Mouse (Mus musculus) layer of hippocampus, postnatal 10 days (tissue): Measurements from ENCODE around the gene Psmd12. TPM values are rescaled to one million over a fixed set of nuclear protein-coding genes. Genes with fewer than 3 reads are reported as not detected.

Experiments
- total RNA-seq, 2 experiments: library from RNA; stranded (reverse); gene quantifications; 2 replicates each; pipeline ENCODE4 v1.2.3; 2021

The Psmd12 gene
- total RNA-seq, 2 experiments from 2014 or later, result 78.5 to 86.2 TPM

Other genes starting within 250 kb of the Psmd12 start
- 10 to 100 TPM; 60.3 to 65.2 TPM for gene Pitpnc1, start 8.8 kb upstream of the Psmd12 start, total RNA-seq
- gene Helz, start 68.4 kb downstream of the Psmd12 start, total RNA-seq, result 10 to 100 TPM; 34.1 to 37.9 TPM
- gene Cacng1, start 237.0 kb downstream of the Psmd12 start, total RNA-seq, result under 1 TPM in 1 of 2 experiments, not detected in 1; 0.27 TPM